In genomic region chr14:77638616-77639015, GRCm38 (mm10) we compare ENCODE assay signal across 21 mouse cellular contexts.
DNase-seq lines count a peak whose midpoint lies in the region; ATAC-seq and TF ChIP-seq lines count a peak whose summit lies in the region.
"Had no signal": no experiment of that assay in that cellular context is flagged by ENCODE, and none has a peak within 500 bp of the region (broad histone marks: within the 10 kb centered on the region; RNA-seq: fewer than 3 reads in every experiment).

No protein-coding gene starts in this region.

- peak; percentile 2 for DNase-seq in heart, adult 11 months
- DNase-seq in heart, adult 9 months (ENCODE audit: low spot score in 2 of 2), result no peak
- peak; percentile 55 for DNase-seq in lung, embryonic 14.5 days
- DNase-seq in lung, postnatal 25 days (ENCODE audit: low spot score), result no peak
- DNase-seq in limb, embryonic 14.5 days (ENCODE audit: low spot score), result no peak
- DNase-seq in B cell, adult 2 months, result no peak
- DNase-seq: adrenal gland, adult 2 months; adrenal gland, postnatal 10 days; adrenal gland, postnatal 25 days; cerebellum, adult 11 months; cerebellum, adult 18-20 months; cerebellum, adult 8-10 months; cerebellum, adult 9-11 months; cerebellum, postnatal 14 days; cerebellum, postnatal 36 days; embryo, embryonic 11 days had no signal

- 52% methylated on average over 3 of the region's 3 CpGs for WGBS in lung, embryonic 14.5 days
- WGBS in limb, embryonic 14.5 days, result 77% methylated on average over 3 of the region's 3 CpGs

- H3K27ac ChIP-seq in lung, embryonic 14.5 days (ENCODE audit: low read depth), result no peak overlapping the region
- no peak overlapping the region for H3K27ac ChIP-seq in limb, embryonic 14.5 days (replicated peaks; ENCODE audit: low read depth, low read length)
- H3K27ac ChIP-seq: embryonic facial prominence, embryonic 13.5 days; embryonic facial prominence, embryonic 15.5 days; forebrain, embryonic 10.5 days; forebrain, embryonic 12.5 days had no signal

- no peaks in the 10 kb centered on the region for H3K27me3 ChIP-seq in lung, embryonic 14.5 days (ENCODE audit: insufficient read depth, low read length)
- H3K27me3 ChIP-seq in limb, embryonic 14.5 days (ENCODE audit: control insufficient read depth, insufficient read depth, low read length), result no peaks in the 10 kb centered on the region
- H3K27me3 ChIP-seq: embryonic facial prominence, embryonic 13.5 days; embryonic facial prominence, embryonic 15.5 days; forebrain, embryonic 12.5 days had no signal

- TF ChIP-seq CTCF in lung, embryonic 14.5 days (IDR thresholded peaks at IDR 0.05; ENCODE audit: low read depth), result no peak

- no peaks in the 10 kb centered on the region for H3K36me3 ChIP-seq in lung, embryonic 14.5 days (ENCODE audit: insufficient read depth)
- no peaks in the 10 kb centered on the region for H3K36me3 ChIP-seq in limb, embryonic 14.5 days (ENCODE audit: control insufficient read depth, insufficient read depth, low read length)
- H3K36me3 ChIP-seq: embryonic facial prominence, embryonic 13.5 days; embryonic facial prominence, embryonic 15.5 days; forebrain, embryonic 10.5 days; forebrain, embryonic 12.5 days had no signal

- H3K9me3 ChIP-seq in lung, embryonic 14.5 days (ENCODE audit: low read depth, low read length), result no peaks in the 10 kb centered on the region
- H3K9me3 ChIP-seq in limb, embryonic 14.5 days (ENCODE audit: control insufficient read depth, low read length), result no peaks in the 10 kb centered on the region
- H3K9me3 ChIP-seq: embryonic facial prominence, embryonic 13.5 days; embryonic facial prominence, embryonic 15.5 days; forebrain, embryonic 10.5 days; forebrain, embryonic 12.5 days had no signal

- H3K4me3 ChIP-seq in lung, embryonic 14.5 days (ENCODE audit: low read depth, low read length), result no peak overlapping the region
- no peak overlapping the region for H3K4me3 ChIP-seq in limb, embryonic 14.5 days (replicated peaks; ENCODE audit: low read length)
- H3K4me3 ChIP-seq: embryonic facial prominence, embryonic 13.5 days; embryonic facial prominence, embryonic 15.5 days; erythroblast, embryonic 14.5 days; forebrain, embryonic 10.5 days; forebrain, embryonic 12.5 days had no signal

- no peak overlapping the region for H3K9ac ChIP-seq in lung, embryonic 14.5 days
- no peak overlapping the region for H3K9ac ChIP-seq in limb, embryonic 14.5 days (ENCODE audit: low read depth, low read length, severe bottlenecking)
- H3K9ac ChIP-seq: embryonic facial prominence, embryonic 13.5 days; embryonic facial prominence, embryonic 15.5 days; forebrain, embryonic 12.5 days had no signal

- no peaks in the 10 kb centered on the region for H3K4me1 ChIP-seq in lung, embryonic 14.5 days (ENCODE audit: insufficient read depth)
- 0 out of 2 replicates have a peak, but pooled peaks cover 2% of the 10 kb centered on the region for H3K4me1 ChIP-seq in limb, embryonic 14.5 days (ENCODE audit: control insufficient read depth, insufficient read depth, low read length)

- no peak for ATAC-seq in lung, embryonic 14.5 days (ENCODE audit: insufficient read depth)
- peak; percentile 66; the same call in 1 of the 2 replicates for ATAC-seq in limb, embryonic 14.5 days (ENCODE audit: low FRiP score, low read depth)

- H3K4me2 ChIP-seq in lung, embryonic 14.5 days, result no peak overlapping the region
- H3K4me2 ChIP-seq in limb, embryonic 14.5 days (replicated peaks; ENCODE audit: low read depth, low read length, severe bottlenecking), result no peak overlapping the region
- H3K4me2 ChIP-seq: embryonic facial prominence, embryonic 13.5 days; embryonic facial prominence, embryonic 15.5 days; forebrain, embryonic 12.5 days had no signal

- no peak for TF ChIP-seq POLR2A in limb, embryonic 14.5 days (IDR thresholded peaks at IDR 0.05; ENCODE audit: borderline replicate concordance, extremely low read depth, insufficient read depth, insufficient read length)

Comparison
In these comparisons a context has a peak if more than half of its experiments do, and no peak if none do; other contexts are left out.
1. DNase-seq: peak in heart, adult 11 months (single experiment) and lung, embryonic 14.5 days (single experiment); none in heart, adult 9 months (0 of 2), lung, postnatal 25 days (single experiment), limb, embryonic 14.5 days (single experiment) and B cell, adult 2 months (0 of 2).